Mouse (Mus musculus): ENCODE measurements around the gene Nr3c2.

- no peak for TF ChIP-seq CTCF (IDR thresholded peaks at IDR 0.05; ENCODE audit: extremely low read depth, insufficient read depth, low read length)
- no peak for TF ChIP-seq POLR2A (IDR thresholded peaks at IDR 0.05; ENCODE audit: extremely low read depth, insufficient read depth, low read length)
Measured at GRCm38 (mm10) chr8:77190393-77190792, 291.2 kb downstream of the Nr3c2 start.
